Mouse (Mus musculus): ENCODE measurements around the gene Cdc5l.

GRCm38 (mm10) chr17:45417387-45417786 is 16.1 kb downstream of the Cdc5l start:
- TF ChIP-seq POLR2A (IDR thresholded peaks at IDR 0.05; ENCODE audit: control insufficient read depth, extremely low read depth, insufficient read depth, low read length, poor library complexity) (no peak), CTCF (IDR thresholded peaks at IDR 0.05; ENCODE audit: borderline replicate concordance, control insufficient read depth, extremely low read depth, insufficient read depth, low read length, poor library complexity) (no peak)
